Mouse (Mus musculus): ENCODE measurements at regions not wholly inside any gene's neighbourhood (a gene's known extent, or its start where the extent isn't known, plus 50 kb on each side); places are given as distances from the start of the nearest gene placed in this dataset.

DNA sequence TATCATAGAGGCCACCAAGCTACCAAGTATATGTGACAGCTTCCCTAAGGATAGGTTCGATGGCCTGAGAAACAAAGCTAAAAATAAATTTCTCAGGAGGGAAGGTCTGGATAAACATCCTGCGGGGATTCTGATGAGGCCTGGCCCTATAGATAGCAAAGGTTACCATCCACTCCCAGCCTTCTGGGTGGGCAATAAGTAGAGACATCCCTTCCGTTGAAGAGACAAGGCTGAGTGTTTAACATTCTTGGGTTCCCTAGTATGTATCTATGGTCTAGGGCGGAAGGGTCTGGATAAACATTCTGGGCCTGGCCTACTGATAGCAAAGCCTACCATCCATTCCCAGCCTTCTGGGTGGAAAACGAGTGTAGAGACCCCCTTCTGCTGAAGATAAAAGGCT is 180.5 kb upstream of the Dlk1 start:
- Histone ChIP-seq H3K36me3 (ENCODE audit: control insufficient read depth, insufficient read depth, low read length) (no peaks in the 10 kb centered on the region), H3K4me3 (no peak overlapping the region), H3K27ac (no peak overlapping the region), H3K79me2 (replicated peaks; ENCODE audit: control insufficient read depth, insufficient read depth, low read length) (no peaks in the 10 kb centered on the region), H3K27me3 (ENCODE audit: control insufficient read depth, insufficient read depth, low read length) (no peaks in the 10 kb centered on the region), H3K4me1 (ENCODE audit: control insufficient read depth, insufficient read depth, low read length) (no peaks in the 10 kb centered on the region), H3K9ac (ENCODE audit: low read depth, low read length) (no peak overlapping the region)
- no peak for TF ChIP-seq POLR2A (IDR thresholded peaks at IDR 0.05; ENCODE audit: insufficient read depth, low read depth, low read length)
- TF ChIP-seq CTCF (IDR thresholded peaks at IDR 0.05), result no peak
- no peak for TF ChIP-seq EP300 (IDR thresholded peaks at IDR 0.05; ENCODE audit: insufficient read depth, low read depth, low read length)
- intact Hi-C loops (cut with DNase I), result no loop called here
- WGBS, result 30% methylated on average over 5 of the region's 5 CpGs
- no peak for DNase-seq

DNA sequence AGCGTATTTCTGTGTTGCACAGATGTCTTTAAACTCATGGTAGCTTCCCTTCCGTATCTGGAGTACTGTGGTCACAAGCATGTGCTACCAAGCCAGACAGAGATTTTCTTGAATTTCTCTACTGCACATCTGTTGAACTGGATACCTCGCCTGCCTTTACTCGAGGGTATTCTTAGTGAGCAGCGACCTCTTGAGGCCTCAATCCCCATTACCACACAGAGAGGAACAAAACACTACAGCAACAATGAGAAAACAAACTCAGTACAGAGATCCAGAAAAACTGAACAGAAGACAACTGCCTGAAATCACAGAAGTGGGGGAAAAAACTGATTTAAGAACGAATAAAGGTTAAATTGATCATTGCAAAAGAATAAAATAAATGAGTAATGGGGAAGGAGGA is 137.8 kb upstream of the Dlk1 start:
- H3K4me3 ChIP-seq, result no peak overlapping the region
- no peaks in the 10 kb centered on the region for H3K36me3 ChIP-seq (ENCODE audit: control insufficient read depth, insufficient read depth, low read length)
- H3K9ac ChIP-seq (ENCODE audit: low read depth, low read length), result no peak overlapping the region
- H3K27ac ChIP-seq, result no peak overlapping the region
- no peaks in the 10 kb centered on the region for H3K79me2 ChIP-seq (replicated peaks; ENCODE audit: control insufficient read depth, insufficient read depth, low read length)
- no peak for TF ChIP-seq EP300 (IDR thresholded peaks at IDR 0.05; ENCODE audit: insufficient read depth, low read depth, low read length)
- TF ChIP-seq CTCF (IDR thresholded peaks at IDR 0.05), result 0 out of 2 replicates have a peak, but pooled peaks have one; percentile 6
- TF ChIP-seq POLR2A (IDR thresholded peaks at IDR 0.05; ENCODE audit: insufficient read depth, low read depth, low read length), result no peak
- H3K27me3 ChIP-seq (ENCODE audit: control insufficient read depth, insufficient read depth, low read length), result no peaks in the 10 kb centered on the region
- intact Hi-C loops (cut with DNase I), result no loop called here
- 25% methylated on average over 6 of the region's 6 CpGs for WGBS
- DNase-seq, result no peak
- H3K4me1 ChIP-seq (ENCODE audit: control insufficient read depth, insufficient read depth, low read length), result no peaks in the 10 kb centered on the region

DNA sequence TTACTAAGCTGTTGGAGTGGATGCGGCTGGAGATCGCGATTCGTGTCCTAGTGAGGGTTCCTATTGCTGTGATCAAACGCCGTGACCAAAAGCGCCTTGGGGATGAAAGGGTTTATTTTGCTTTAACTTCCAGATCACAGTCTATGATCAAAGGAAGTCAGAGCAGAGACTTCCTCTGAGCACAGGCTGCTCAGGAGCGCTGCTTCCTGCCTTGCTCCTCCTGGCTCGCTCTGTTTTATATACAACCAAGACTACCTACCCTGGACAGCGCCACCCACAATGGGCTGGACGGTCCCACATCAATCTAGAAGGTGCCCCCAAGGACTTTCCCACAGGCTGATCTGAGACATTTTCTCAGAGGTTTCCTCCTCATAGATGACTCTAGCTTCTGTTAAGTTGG is 126.6 kb upstream of the Dlk1 start:
- no peaks in the 10 kb centered on the region for H3K4me1 ChIP-seq (ENCODE audit: control insufficient read depth, insufficient read depth, low read length)
- TF ChIP-seq CTCF (IDR thresholded peaks at IDR 0.05) (no peak), POLR2A (IDR thresholded peaks at IDR 0.05; ENCODE audit: insufficient read depth, low read depth, low read length) (no peak), EP300 (IDR thresholded peaks at IDR 0.05; ENCODE audit: insufficient read depth, low read depth, low read length) (no peak)
- no peak overlapping the region for H3K27ac ChIP-seq
- no peak overlapping the region for H3K4me3 ChIP-seq
- H3K27me3 ChIP-seq (ENCODE audit: control insufficient read depth, insufficient read depth, low read length), result no peaks in the 10 kb centered on the region
- no peak overlapping the region for H3K9ac ChIP-seq (ENCODE audit: low read depth, low read length)
- 63% methylated on average over 11 of the region's 11 CpGs for WGBS
- H3K36me3 ChIP-seq (ENCODE audit: control insufficient read depth, insufficient read depth, low read length), result no peaks in the 10 kb centered on the region
- H3K79me2 ChIP-seq (replicated peaks; ENCODE audit: control insufficient read depth, insufficient read depth, low read length), result no peaks in the 10 kb centered on the region
- intact Hi-C loops (cut with DNase I), result no loop called here
- DNase-seq, result no peak

DNA sequence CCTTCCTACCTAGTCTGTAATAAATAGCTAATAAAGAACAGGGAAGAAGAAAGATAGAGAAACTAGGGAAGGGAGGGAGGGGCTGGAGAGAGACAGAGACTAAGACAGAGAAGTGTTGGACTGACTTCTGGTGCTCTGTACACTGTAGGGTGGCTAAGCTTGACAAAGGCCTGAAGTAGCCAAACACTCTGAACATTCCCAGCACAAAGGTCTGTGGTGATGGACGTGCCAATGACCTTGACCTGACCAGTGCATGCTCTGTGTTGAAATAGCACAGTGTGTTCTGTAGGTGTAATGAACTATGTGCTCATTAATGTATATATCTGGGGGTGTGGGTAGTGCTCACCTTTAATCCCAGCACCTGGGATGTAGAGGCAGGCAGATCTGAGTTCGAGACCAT is 81.3 kb upstream of the Dlk1 start:
- H3K4me3 ChIP-seq, result no peak overlapping the region
- no peaks in the 10 kb centered on the region for H3K36me3 ChIP-seq (ENCODE audit: control insufficient read depth, insufficient read depth, low read length)
- H3K27ac ChIP-seq, result no peak overlapping the region
- H3K9ac ChIP-seq (ENCODE audit: low read depth, low read length), result no peak overlapping the region
- no peaks in the 10 kb centered on the region for H3K79me2 ChIP-seq (replicated peaks; ENCODE audit: control insufficient read depth, insufficient read depth, low read length)
- H3K27me3 ChIP-seq (ENCODE audit: control insufficient read depth, insufficient read depth, low read length), result no peaks in the 10 kb centered on the region
- TF ChIP-seq POLR2A (IDR thresholded peaks at IDR 0.05; ENCODE audit: insufficient read depth, low read depth, low read length), result no peak
- TF ChIP-seq CTCF (IDR thresholded peaks at IDR 0.05), result no peak
- TF ChIP-seq EP300 (IDR thresholded peaks at IDR 0.05; ENCODE audit: insufficient read depth, low read depth, low read length), result no peak
- DNase-seq, result no peak
- WGBS, result 67% methylated on average over 2 of the region's 2 CpGs
- no peaks in the 10 kb centered on the region for H3K4me1 ChIP-seq (ENCODE audit: control insufficient read depth, insufficient read depth, low read length)
- intact Hi-C loops (cut with DNase I), result no loop called here

DNA sequence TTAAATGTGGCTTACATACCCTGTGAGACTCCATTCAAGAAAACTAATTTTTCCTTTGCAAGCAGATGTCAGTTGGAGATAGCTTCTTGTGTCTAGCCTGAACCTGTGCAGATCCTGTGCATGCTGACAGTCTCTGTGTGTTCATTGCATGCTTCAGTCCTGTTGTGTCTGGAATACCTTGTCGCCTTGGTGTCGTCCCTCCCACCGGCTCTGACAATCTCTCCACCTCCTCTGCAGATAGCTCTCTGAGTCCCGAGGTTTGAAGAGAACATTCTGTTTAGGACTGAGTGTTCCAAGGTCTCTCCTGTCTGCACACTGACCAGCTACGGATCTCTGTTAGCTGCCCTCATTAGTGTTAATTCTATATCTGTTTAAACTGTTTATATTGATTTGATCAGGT is 66.8 kb upstream of the Dlk1 start:
- intact Hi-C loops (cut with DNase I), result no loop called here
- 58% methylated on average over 5 of the region's 5 CpGs for WGBS
- H3K79me2 ChIP-seq (replicated peaks; ENCODE audit: control insufficient read depth, insufficient read depth, low read length), result no peaks in the 10 kb centered on the region

DNA sequence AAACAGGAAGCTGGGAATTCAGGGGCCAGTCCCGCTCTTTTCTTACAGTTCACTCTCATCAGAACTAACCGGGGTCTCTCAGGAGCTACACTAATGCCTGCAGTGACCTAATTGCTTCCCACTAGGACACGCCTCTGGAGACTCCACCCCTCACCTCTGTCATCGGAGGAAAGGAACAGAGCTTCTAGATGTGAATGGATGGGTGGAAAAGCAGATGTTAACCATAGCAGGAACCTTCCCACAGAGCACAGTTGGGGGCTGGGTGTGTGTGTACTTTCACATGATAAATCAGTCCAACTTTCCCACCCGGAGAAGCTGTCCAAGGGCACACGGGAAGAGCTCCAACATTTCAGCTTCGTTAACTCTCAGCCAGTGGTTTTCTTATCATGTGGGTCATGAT is 63.8 kb upstream of the Dlk1 start:
- Histone ChIP-seq H3K9ac (ENCODE audit: low read depth, low read length) (no peak overlapping the region), H3K36me3 (ENCODE audit: control insufficient read depth, insufficient read depth, low read length) (no peaks in the 10 kb centered on the region), H3K4me1 (ENCODE audit: control insufficient read depth, insufficient read depth, low read length) (no peaks in the 10 kb centered on the region), H3K4me3 (no peak overlapping the region), H3K27ac (no peak overlapping the region), H3K27me3 (ENCODE audit: control insufficient read depth, insufficient read depth, low read length) (no peaks in the 10 kb centered on the region), H3K79me2 (replicated peaks; ENCODE audit: control insufficient read depth, insufficient read depth, low read length) (no peaks in the 10 kb centered on the region)
- no peak for DNase-seq
- TF ChIP-seq EP300 (IDR thresholded peaks at IDR 0.05; ENCODE audit: insufficient read depth, low read depth, low read length), result no peak
- no peak for TF ChIP-seq CTCF (IDR thresholded peaks at IDR 0.05)
- TF ChIP-seq POLR2A (IDR thresholded peaks at IDR 0.05; ENCODE audit: insufficient read depth, low read depth, low read length), result no peak
- intact Hi-C loops (cut with DNase I), result no loop called here
- 11% methylated on average over 7 of the region's 7 CpGs for WGBS

More for the DNA sequence above, 66.8 kb upstream of the Dlk1 start:
- Histone ChIP-seq H3K27ac (no peak overlapping the region), H3K36me3 (ENCODE audit: control insufficient read depth, insufficient read depth, low read length) (no peaks in the 10 kb centered on the region), H3K4me1 (ENCODE audit: control insufficient read depth, insufficient read depth, low read length) (no peaks in the 10 kb centered on the region), H3K4me3 (no peak overlapping the region), H3K27me3 (ENCODE audit: control insufficient read depth, insufficient read depth, low read length) (no peaks in the 10 kb centered on the region), H3K9ac (ENCODE audit: low read depth, low read length) (no peak overlapping the region)
- TF ChIP-seq POLR2A (IDR thresholded peaks at IDR 0.05; ENCODE audit: insufficient read depth, low read depth, low read length) (no peak), CTCF (IDR thresholded peaks at IDR 0.05) (no peak), EP300 (IDR thresholded peaks at IDR 0.05; ENCODE audit: insufficient read depth, low read depth, low read length) (no peak)
- DNase-seq, result no peak
